Mouse (Mus musculus): ENCODE results near the gene Sulf2.

DNA sequence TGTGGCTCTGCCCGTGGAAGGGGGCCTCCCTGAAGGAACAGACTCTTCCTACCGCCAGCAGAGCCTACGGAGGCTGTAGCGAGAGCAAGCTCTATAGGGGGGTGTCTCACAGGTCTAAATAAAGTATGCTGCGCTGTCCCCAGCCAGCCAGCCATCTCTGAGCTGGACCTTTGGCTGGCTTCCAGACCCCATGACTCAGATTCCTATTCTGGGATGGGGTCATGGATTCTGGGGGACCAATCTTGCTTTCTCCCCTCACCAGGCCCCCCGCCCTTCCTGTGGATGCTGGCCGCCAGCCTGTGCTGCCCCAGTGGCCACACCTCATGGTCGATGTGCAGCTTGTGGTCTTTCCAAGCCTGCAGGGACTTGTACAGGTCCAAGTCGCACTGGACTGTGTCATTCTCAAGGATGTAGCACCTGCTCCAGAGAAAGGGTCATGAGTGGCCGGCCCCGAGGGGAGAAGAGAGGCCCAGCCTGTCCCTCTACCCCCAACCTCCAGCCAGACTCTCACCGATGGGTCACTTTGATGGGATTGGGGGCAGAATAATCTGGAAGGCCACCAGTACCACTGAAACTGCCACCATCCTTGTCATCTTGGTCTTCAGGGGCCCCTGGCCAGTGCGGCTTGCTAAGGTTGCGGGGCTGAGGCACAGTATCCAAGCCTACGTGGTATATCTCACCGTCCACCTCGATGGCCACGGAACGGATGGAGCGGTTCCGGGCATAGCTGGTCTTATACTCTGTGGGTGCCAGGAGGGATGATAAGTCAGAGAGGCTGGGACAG is 74.3 kb downstream of the Sulf2 start:
- no peak for TF ChIP-seq CTCF (IDR thresholded peaks at IDR 0.05; ENCODE audit: borderline replicate concordance, insufficient read depth, low read length)
- no peak for TF ChIP-seq POLR2A (IDR thresholded peaks at IDR 0.05; ENCODE audit: low read depth, low read length)
